Mouse (Mus musculus): ENCODE measurements around the gene Pcnx2. TPM values are rescaled to one million over a fixed set of nuclear protein-coding genes. Genes with fewer than 3 reads are reported as not detected.
A peak's percentile ranks its signal among the peaks of the same experiment; 100 is the strongest.

Pcnx2 gene
- total RNA-seq, 2 experiments from 2014 or later, result not detected

GRCm38 (mm10) chr8:125898899-125899298 is 782 bp upstream of the Pcnx2 start:
- peak; percentile 74 for ATAC-seq (replicated peaks; ENCODE audit: poor library complexity)

- no peak for ATAC-seq (replicated peaks; ENCODE audit: poor library complexity)
These were observed 729 bp downstream of the Pcnx2 start for GRCm38 (mm10) chr8:125897388-125897787.

DNA sequence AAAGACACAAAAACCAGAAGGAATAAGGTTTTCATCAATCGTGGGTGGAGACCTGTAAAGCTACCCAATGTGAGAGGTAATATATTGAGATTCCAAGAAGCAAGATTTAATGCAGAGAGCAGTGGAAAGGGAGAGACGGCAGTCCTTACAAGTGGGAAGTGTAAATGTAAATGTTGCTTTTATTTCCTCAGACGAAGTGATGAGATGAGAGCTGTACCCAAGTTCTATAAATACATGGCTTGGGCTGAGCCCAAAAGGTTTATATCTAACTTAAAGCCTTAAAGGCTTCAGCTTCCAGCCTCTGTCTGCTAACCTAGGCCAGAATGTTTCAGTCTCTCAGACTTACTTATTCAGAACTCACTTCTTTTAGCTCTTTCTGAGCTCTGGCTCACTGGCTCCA is 8.2 kb downstream of the Pcnx2 start:
- no peak for ATAC-seq (replicated peaks; ENCODE audit: poor library complexity)

DNA sequence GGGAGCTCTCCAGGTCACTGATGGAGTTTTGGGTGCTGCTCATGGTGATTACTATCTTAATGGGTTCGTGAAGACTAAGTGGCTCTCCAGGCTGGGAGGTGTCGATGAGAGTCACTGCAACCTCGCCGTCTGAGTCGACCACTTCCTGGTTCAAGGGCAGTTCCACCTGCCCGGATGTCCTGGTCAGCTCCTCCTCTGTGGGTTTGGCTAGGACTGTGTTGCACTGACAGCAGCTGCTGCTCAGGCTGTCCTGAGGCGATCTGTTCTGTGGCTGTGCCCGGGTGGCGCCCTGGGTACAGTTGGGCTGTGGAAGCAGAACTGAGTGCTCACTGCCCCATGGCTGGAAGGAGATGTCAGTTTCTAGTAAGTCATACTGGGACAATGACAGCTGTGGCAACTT is 10.6 kb downstream of the Pcnx2 start:
- 0 out of 2 replicates have a peak, but pooled peaks have one; percentile 26 for ATAC-seq (replicated peaks; ENCODE audit: poor library complexity)

GRCm38 (mm10) chr8:125880447-125880846 is 17.7 kb downstream of the Pcnx2 start:
- ATAC-seq (replicated peaks; ENCODE audit: poor library complexity), result no peak

GRCm38 (mm10) chr8:125873250-125873534 is 24.9 kb downstream of the Pcnx2 start:
- ATAC-seq (replicated peaks; ENCODE audit: poor library complexity), result no peak

GRCm38 (mm10) chr8:125872501-125873249 is 25.4 kb downstream of the Pcnx2 start:
- no peak for ATAC-seq (replicated peaks; ENCODE audit: poor library complexity)

GRCm38 (mm10) chr8:125870821-125871321 is 27.2 kb downstream of the Pcnx2 start:
- ATAC-seq (replicated peaks; ENCODE audit: poor library complexity), result peak; percentile 69

- no peak for ATAC-seq (replicated peaks; ENCODE audit: poor library complexity)
These were observed 27.9 kb downstream of the Pcnx2 start for GRCm38 (mm10) chr8:125870179-125870702.

DNA sequence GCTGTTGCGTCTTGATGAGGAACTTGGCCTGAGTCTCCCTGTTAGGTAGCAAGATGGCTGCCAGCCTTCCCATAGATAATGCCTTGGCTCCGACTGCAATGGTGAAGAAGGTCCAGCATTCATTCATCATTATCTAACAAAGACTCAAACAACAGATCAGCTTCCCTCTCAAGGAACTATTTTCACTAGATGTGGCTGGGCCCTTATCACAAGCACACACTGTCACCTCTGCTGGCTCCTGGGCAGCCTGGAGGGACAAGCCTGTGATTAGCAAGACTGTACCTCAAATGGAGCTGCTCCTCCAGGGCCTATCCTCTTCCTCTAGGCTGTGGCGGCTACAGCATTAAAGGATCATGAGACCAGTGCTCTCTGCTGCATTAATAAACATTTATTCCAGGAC is 28.4 kb downstream of the Pcnx2 start:
- peak; percentile 77 for ATAC-seq (replicated peaks; ENCODE audit: poor library complexity)

DNA sequence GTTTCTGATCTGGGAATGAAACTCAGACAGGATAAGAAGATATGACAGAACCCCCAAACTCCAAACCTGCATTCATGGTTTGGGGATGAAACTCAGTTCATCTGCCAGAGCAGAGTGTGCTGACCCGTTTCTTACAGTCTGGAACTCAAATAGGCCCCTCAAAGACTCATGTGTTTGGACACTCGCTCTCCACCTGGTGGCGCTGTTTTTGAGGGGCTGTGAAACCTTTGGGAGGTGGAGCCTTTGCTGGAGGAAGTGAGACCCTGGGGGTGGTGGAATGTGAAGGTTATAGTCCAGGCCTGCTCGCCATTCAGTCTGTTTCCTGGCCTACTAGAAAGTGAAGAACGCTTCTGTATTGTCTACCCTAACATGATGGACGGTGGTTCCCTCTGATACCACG is 29.6 kb downstream of the Pcnx2 start:
- ATAC-seq (replicated peaks; ENCODE audit: poor library complexity), result no peak

DNA sequence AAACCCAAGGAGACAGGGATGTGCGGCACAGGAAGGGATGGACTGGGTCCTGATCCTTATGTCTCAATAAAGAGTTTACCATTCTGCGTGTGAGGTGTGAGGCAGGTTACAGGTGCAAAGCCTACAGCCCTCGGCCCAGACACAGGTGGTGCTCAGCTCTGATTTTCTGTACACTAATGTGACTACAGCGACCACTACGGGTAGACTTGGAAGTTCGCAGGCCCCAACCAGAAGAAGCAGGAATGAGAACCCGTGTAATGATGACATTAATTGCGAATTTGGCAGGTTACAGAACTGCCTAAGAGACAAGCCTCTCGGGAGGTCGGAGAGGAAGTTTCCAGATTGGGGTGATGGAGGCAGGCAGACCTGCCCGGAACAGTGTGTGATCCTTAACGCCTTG is 32.0 kb downstream of the Pcnx2 start:
- no peak for ATAC-seq (replicated peaks; ENCODE audit: poor library complexity)

DNA sequence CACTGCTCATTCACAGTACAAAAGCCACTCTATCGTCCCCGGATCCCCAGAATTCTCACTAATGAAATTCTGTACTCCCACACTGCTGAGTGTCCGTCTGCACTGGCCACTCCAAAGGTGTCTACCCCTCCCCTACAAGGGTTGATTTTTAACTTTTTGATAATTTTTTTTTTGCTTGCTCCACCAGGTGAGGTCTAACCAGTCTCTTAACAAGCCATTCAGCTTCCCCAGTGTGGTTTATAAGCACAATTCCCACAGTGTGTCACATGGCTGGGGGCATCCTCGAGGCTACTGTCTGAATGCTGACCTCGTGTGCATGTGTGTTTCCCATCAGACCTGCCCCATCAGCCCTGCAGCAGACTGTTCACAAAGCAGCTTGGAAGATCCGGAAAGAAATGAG is 40.9 kb downstream of the Pcnx2 start:
- no peak for ATAC-seq (replicated peaks; ENCODE audit: poor library complexity)

DNA sequence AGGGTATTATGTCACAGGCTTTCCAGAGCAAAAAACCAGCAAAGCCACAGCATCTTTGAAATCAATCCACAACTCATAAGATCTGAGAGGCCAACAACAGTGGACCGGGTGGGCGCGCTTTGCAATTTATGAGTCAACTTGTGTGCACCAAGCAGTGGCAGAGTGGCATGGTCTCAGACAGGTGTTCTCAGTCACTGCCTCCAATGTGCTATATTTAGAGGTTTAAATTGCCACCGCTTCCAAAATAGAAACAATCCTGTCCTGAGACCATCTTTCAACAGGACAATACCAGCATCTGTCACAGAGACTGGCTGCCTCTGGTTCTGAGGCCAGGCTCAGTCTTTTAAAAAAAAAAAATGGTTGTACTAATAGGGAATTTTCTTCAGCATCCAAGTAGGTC is 42.0 kb downstream of the Pcnx2 start:
- ATAC-seq (replicated peaks; ENCODE audit: poor library complexity), result no peak

DNA sequence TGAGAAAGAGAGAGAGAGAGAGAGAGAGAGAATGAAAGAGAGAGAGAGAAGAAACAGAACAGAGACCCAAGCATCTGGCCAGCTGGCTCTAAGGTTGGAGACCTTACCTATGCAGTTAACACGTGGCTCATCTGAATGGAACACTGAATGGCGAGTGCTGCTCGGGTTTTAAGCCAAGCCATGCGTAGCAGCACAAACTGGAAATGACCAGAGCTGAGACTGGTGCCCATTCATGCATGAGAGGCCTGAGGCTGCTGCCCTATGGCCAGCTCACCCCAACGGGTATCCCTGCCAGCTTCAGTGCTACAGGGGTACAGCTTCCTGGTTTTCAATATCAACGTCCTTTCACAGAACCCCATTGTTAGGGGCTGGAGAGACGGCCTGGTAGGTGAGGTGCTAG is 43.7 kb downstream of the Pcnx2 start:
- ATAC-seq (replicated peaks; ENCODE audit: poor library complexity), result no peak

DNA sequence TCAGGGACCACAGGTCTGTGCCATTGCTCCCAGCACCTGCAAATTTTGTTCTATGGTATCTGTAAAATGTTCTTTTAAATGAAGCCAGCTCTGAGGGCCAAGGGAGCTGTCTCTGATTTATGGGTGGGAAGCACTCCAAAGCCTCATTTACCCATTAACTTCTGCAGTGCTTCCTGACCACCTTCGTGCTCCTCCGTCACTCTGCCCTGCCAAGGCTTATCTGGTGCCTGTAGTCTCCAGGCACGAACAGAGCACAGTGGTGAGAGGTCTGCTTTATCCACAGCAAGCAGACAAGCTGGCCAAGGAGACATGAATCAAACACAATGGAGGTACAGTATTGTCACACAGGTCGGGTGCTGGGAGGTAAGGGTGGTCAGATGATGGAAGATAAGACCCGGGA is 44.8 kb downstream of the Pcnx2 start:
- peak; percentile 59 for ATAC-seq (replicated peaks; ENCODE audit: poor library complexity)

DNA sequence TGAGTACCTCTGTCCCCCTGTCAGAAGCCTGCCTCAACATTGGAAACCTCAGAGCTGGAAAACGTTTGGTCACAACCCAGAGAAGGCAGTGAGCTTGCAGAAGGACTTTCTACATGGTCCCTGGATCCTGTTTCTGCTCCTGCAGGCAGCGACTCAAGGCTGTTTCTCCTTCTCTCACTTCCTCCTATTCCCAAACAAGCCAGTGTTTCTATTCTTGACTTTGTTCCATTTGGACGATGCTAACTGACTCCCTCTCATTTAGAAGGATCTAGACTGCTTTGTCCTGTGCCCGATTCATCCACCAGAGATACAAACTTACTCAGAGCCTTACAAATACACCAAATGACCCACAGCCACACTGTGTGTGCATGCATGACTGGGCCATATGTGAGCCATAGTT is 48.9 kb downstream of the Pcnx2 start:
- ATAC-seq (replicated peaks; ENCODE audit: poor library complexity), result no peak

DNA sequence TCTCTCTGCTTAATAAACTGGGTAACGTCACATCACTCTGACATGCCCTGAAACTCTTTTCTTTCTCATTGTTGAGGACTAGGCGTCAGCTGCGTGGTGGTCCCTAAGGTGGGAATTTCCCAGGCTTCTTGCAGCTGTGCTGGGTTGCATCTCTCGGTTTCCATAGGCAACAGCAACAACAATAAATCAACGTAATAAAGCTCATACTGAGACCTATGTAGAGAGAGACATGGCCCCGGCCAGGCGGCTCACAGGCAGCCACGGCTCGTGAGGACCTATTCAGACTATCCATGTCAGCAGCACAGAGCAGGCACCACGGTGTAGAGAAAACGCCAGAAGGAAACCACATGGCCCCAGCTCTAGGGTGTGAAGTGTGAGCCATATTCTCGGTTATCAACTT is 50.3 kb downstream of the Pcnx2 start:
- ATAC-seq (replicated peaks; ENCODE audit: poor library complexity), result no peak

- ATAC-seq (replicated peaks; ENCODE audit: poor library complexity), result peak; percentile 88
These were observed 52.8 kb downstream of the Pcnx2 start for GRCm38 (mm10) chr8:125845281-125845680.

- ATAC-seq (replicated peaks; ENCODE audit: poor library complexity), result no peak
These were observed 54.8 kb downstream of the Pcnx2 start for GRCm38 (mm10) chr8:125843122-125843836.

DNA sequence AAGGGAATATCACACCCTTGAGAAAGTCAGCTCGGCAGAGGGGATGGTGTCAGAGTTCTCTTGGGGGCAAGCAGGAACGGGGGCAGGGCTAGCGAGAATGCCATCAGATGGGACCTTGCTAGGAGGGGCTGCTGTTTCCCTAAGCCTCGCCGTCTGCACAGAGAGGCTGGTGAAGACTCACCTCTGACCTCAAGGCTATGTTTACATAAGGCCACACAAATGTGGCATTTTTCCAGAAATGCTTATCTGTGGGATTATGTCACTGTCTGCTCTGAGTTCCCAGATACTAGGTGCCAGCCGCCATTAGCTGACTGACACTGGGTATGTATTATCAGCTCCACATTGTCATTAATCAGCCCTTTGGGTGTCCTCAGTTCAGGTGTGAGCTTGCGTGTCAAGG is 56.0 kb downstream of the Pcnx2 start:
- 0 out of 2 replicates have a peak, but pooled peaks have one; percentile 17 for ATAC-seq (replicated peaks; ENCODE audit: poor library complexity)

DNA sequence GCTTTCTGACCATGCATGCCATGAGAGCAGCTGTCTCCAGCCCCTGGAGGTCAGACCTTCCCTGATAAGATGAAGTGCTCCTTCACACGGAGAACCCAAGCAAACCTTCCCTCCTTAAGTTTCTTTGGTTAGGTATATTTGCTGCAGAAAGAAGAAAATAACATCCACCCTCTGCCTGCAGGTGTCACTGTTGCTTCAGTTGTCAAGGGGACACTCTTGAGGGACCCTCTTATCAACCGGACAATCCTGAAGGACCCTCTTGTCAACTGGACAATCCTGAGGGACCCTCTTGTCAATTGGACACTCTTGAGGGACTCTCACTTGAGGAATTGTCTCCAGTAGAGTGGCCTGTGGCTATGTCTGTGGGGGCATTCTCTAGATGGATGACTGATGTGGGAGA is 73.4 kb downstream of the Pcnx2 start:
- no peak for ATAC-seq (replicated peaks; ENCODE audit: poor library complexity)
